Mouse (Mus musculus): ENCODE measurements around the gene Gja8. TPM values are rescaled to one million over a fixed set of nuclear protein-coding genes. Genes with fewer than 3 reads are reported as not detected.

Gja8 gene
- polyA plus RNA-seq (2014; fragmentation: Illumina TruSeq; extraction: RNeasy Lipid Tissue Mini Kit (QIAGEN cat#74804); ENCODE audit: low read depth, low replicate concordance) = not detected

GRCm38 (mm10) chr3:96925920-96926319 lies at the start of gene Gja8:
Gene Gja8, minus strand, starts transcription at chr3:96926020.

GRCm38 (mm10) chr3:96904851-96905541 lies 20.8 kb downstream of the Gja8 start, which contains the start of gene Gpr89:
Gene Gpr89, minus strand, starts transcription at chr3:96905346.

GRCm38 (mm10) chr3:96904393-96904792 lies 21.4 kb downstream of the Gja8 start, which contains the start of gene Gja5:
Gene Gja5, plus strand, starts transcription at chr3:96904693.

Other genes starting within 250 kb of the Gja8 start
- 23.5 TPM for gene Pias3, start 229.6 kb downstream of the Gja8 start, polyA plus RNA-seq (2014; fragmentation: Illumina TruSeq; extraction: RNeasy Lipid Tissue Mini Kit (QIAGEN cat#74804); ENCODE audit: low read depth, low replicate concordance)
- gene Nudt17, start 217.5 kb downstream of the Gja8 start, polyA plus RNA-seq (2014; fragmentation: Illumina TruSeq; extraction: RNeasy Lipid Tissue Mini Kit (QIAGEN cat#74804); ENCODE audit: low read depth, low replicate concordance) = 0.42 TPM
- gene Polr3c, start 198.4 kb downstream of the Gja8 start, polyA plus RNA-seq (2014; fragmentation: Illumina TruSeq; extraction: RNeasy Lipid Tissue Mini Kit (QIAGEN cat#74804); ENCODE audit: low read depth, low replicate concordance) = 21.0 TPM
- gene Rnf115, start 198.4 kb downstream of the Gja8 start, polyA plus RNA-seq (2014; fragmentation: Illumina TruSeq; extraction: RNeasy Lipid Tissue Mini Kit (QIAGEN cat#74804); ENCODE audit: low read depth, low replicate concordance) = 40.9 TPM
- 240 TPM for gene Pdzk1, start 96.7 kb downstream of the Gja8 start, polyA plus RNA-seq (2014; fragmentation: Illumina TruSeq; extraction: RNeasy Lipid Tissue Mini Kit (QIAGEN cat#74804); ENCODE audit: low read depth, low replicate concordance)
- gene Cd160, start 96.7 kb downstream of the Gja8 start, polyA plus RNA-seq (2014; fragmentation: Illumina TruSeq; extraction: RNeasy Lipid Tissue Mini Kit (QIAGEN cat#74804); ENCODE audit: low read depth, low replicate concordance) = 1.2 TPM
- gene Gja5, start 21.3 kb downstream of the Gja8 start, polyA plus RNA-seq (2014; fragmentation: Illumina TruSeq; extraction: RNeasy Lipid Tissue Mini Kit (QIAGEN cat#74804); ENCODE audit: low read depth, low replicate concordance) = 5.4 TPM
- 24.8 TPM for gene Gpr89, start 20.7 kb downstream of the Gja8 start, polyA plus RNA-seq (2014; fragmentation: Illumina TruSeq; extraction: RNeasy Lipid Tissue Mini Kit (QIAGEN cat#74804); ENCODE audit: low read depth, low replicate concordance)
- 43.2 TPM for gene Acp6, start 232.8 kb upstream of the Gja8 start, polyA plus RNA-seq (2014; fragmentation: Illumina TruSeq; extraction: RNeasy Lipid Tissue Mini Kit (QIAGEN cat#74804); ENCODE audit: low read depth, low replicate concordance)

Measured in adipose tissue, adult 10 weeks (tissue).